Mouse (Mus musculus) CH12F3 (cell line): ENCODE data around the gene Ebf4.

Experiments
- in situ Hi-C: fragments of 300-500 bp; cut with MboI; formaldehyde crosslinking; loops from 2 replicates; pipeline ENCODE4 v1.14.3; 2020; ENCODE audit warnings: low sequenced_read_pairs

Ebf4 gene

GRCm38 (mm10) chr2:130294936-130295277, at the start of gene Ebf4:
Gene Ebf4 (plus strand): TSS chr2:130295169.
- in situ Hi-C loops: no loop called here

DNA sequence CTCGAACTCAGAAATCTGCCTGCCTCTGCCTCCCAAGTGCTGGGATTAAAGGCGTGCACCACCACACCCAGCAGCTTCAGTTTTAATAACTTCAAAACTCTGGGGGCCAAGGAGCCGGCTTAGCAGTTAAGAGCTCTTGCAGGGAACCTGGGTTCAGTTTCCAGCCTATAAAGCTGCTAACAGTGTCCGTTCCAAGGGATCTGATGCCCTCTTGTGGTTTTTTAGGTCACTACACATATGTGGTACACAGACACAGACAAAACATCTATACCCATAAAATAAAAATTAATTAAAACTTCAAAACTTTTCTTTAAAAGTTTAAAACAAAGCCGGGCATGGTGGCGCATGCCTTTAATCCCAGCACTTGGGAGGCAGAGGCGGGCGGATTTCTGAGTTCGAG, 48.1 kb upstream of the Ebf4 start:
- in situ Hi-C loops: no loop called here

DNA sequence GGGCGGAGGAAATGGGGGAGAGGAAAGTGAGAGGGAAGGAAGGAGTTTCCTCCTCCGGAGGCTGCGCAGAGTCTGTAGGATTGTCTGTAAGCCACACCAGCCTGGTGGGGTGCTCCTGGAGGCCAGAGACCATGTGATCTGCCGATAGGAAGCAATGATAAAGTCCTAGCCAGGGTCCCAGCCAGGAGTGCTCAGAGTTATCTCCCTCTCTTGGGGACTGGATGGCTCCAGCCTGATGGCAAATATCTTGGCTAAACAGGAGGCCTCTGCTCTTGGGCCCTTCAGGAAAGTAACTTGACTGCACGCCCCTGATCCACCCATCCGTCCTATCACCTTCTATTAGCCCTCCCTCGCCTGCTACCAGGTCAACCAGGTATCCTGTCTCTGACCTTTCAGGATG, 46.7 kb upstream of the Ebf4 start:
- in situ Hi-C loops: no loop called here

DNA sequence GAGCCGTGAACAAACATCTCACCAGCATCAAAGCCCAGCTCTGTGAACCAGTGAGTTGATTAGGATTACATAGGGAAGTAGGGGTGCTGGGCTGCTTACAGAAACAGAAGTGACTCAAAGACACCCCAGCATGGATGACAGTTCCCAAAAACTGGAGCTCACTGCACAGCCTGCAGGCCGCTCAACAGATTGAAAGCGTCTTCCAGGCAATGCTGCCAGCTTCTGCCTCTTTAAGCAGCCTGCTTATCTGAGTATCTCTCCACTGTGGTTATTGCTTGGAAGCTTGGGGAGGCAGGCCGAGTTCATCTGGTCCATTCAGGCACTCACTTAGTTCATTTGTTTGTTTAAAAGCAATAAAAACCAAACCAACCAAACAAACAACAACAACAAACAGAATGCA, 38.2 kb upstream of the Ebf4 start:
- in situ Hi-C loops: no loop called here

DNA sequence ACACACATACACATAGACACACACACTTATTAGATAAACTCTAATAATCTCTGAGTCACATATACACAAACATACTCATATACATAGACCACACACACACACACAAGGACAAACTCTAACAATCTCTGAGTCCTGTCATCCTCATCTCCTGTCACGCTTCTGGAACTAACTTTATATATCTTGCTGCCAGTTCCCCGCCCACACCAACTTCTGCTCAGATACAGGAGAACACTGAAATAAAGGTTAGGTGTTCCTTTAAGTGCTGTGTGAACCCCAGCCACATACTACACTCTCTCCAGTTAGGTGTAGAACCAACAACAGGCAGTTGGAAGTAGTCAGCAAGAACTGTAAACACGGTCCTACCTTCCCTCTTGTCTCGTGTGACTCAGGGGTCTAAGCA, 34.1 kb upstream of the Ebf4 start:
- in situ Hi-C loops: no loop called here

- in situ Hi-C loops: no loop called here
These were observed 33.1 kb upstream of the Ebf4 start for GRCm38 (mm10) chr2:130261914-130262313.

DNA sequence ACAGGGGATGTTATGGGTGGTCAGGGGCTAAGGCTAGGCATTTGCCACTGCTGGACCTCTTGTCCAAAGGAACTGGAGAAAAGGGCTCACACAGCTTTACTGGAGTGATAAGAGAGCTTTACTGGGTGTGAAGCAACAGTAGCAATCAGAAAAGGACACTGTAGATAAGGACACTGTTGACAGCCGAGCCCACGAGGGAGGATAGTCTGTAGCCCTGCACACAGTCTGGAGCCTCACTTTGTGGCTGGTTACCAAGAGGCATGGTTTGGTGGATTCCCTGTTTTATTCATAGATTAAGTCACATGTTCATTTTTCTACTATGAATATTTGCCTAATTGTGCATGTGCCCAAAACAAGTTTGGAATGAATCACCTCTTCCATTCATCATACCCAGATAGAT, 32.6 kb upstream of the Ebf4 start:
- in situ Hi-C loops: no loop called here

DNA sequence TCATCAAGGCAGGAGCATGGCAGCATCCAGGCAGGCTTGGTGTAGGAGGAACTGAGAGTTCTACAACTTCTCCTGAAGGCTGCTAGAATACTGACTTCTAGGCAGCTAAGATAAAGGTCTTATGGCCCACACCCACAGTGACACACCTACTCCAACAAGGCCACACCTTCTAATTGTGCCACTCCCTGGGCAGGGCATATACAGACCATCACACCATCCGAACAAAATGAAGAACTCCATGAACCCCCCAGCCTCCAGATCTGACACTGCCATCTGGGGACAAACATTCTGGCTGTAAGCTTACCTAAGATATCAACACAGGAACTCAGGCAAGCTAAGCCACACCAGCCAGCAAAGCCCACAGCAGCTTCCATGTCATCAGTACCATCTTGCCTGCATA, 29.4 kb upstream of the Ebf4 start:
- in situ Hi-C loops: no loop called here

DNA sequence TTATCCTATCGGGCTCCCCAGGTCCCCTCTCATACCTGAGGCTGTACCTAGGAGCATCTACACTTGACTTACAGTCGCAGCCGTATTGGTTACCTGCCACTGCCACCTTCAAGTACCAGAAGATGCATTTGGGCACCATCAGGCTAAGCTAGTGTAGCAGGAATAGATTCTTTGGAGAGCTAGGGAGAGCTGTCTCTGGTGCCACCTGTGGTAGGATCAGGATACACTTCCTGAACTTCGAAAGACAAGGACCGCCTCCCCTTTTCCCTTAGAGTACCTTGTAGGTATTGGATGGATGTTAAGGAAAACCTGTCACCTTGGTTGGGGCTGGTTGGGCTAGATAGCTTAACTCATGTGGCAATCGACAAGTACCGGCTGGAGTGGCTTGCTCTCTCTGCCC, 26.9 kb upstream of the Ebf4 start:
- in situ Hi-C loops: no loop called here

DNA sequence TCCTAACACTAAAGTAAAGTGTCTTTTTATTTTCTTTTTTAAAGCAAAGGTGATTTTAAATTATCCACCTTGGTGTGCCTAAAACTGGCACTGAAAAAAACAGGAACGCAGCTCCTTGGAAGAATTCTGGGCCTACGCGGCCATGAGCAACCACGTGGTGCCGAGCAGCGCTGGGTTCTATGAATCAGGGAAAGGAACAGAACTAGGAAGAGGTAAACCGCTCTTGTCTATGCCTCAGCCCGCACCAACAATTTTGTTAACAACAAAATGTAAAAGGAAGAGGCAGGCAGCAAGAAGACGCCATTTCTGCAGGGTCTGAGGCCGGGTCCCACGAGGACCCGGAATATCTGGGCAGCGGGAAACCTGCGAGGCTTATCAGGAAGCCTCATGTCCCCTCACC, 21.2 kb upstream of the Ebf4 start:
- in situ Hi-C loops: no loop called here

- in situ Hi-C loops: no loop called here
These were observed 20.7 kb upstream of the Ebf4 start, which contains the start of gene Nop56 for GRCm38 (mm10) chr2:130274149-130274861. Gene Nop56 (plus strand): TSS chr2:130274430.

- in situ Hi-C loops: no loop called here
These were observed 20.1 kb upstream of the Ebf4 start for GRCm38 (mm10) chr2:130274862-130275261.

DNA sequence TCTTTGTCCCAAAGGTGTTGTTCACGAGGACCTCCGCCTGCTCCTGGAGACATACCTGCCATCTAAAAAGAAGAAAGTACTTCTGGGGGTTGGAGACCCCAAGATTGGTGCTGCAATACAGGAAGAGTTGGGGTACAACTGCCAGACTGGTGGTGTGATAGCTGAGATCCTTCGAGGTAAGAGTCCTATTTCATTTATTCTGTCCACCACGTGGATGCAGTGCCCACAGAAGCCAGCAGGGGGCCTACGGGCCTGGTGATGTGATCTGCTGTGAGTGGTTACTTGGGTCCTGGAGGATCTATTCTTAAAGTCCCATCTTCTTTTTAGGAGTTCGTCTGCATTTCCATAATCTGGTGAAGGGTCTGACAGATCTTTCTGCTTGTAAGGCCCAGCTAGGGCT, 19.3 kb upstream of the Ebf4 start:
- in situ Hi-C loops: no loop called here

GRCm38 (mm10) chr2:130279600-130280091, 15.3 kb upstream of the Ebf4 start:
- in situ Hi-C loops: no loop called here

DNA sequence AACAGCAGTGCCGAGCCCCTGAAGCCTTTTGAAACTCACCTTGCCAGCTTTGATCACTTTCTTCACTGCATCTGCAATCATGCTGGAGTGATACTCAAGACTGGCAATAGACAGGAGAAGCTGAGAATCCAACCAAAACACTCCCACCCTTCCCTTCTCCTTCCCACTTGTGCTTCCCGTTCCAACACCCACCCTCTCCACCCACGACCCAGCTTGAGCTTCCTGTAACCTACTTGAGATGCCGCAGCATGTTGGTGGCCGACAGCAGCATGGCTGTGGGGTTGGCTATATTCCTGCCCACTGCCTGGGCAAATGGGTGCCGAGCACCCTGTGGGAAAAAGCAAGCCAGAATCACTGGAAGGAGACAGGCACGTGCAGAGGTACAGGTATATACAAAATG, 14.7 kb upstream of the Ebf4 start:
- in situ Hi-C loops: no loop called here

GRCm38 (mm10) chr2:130280818-130281217, 14.2 kb upstream of the Ebf4 start:
- in situ Hi-C loops: no loop called here

- in situ Hi-C loops: no loop called here
These were observed 10.9 kb upstream of the Ebf4 start, which contains the start of gene Idh3b for GRCm38 (mm10) chr2:130283854-130284654. Gene Idh3b (minus strand): TSS chr2:130284547.

DNA sequence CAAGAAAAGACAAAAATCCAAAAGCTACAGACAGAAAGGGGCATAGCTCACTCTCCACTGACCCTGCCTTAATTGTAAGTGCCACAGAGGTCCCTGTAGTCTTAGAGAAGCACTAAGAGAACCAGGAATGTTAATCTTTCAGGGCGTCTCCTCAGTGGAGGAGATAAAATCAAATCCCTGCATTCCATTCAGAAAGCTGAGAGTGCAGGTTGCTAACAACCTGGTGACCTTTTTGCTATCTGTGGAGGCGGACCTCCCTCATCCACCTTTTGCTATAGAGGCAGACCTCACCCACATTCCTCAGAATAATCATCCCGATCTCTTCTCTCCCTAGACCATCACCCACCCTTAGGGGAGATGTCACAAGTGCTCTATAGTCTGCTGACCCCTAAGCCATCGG, 5.9 kb upstream of the Ebf4 start:
- in situ Hi-C loops: no loop called here

DNA sequence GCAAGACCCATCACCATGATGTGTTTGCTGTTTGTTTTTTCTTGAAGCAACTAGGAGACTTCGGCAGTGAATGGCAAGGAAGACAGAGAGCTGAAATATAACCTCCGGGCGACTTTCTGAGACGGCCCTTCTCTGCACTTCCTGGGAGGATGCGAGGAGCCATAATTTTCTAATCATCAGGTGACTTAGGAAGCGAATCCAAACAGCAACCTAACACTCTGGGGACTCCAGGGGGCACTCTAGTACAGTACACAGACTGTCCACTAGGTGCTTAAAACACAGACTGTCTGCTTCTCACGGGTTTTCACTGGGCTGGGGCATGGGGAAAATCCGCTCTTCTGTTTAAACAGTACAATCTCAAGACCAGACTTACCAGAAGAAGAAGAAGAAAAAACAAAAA, 3.5 kb upstream of the Ebf4 start:
- in situ Hi-C loops: no loop called here

DNA sequence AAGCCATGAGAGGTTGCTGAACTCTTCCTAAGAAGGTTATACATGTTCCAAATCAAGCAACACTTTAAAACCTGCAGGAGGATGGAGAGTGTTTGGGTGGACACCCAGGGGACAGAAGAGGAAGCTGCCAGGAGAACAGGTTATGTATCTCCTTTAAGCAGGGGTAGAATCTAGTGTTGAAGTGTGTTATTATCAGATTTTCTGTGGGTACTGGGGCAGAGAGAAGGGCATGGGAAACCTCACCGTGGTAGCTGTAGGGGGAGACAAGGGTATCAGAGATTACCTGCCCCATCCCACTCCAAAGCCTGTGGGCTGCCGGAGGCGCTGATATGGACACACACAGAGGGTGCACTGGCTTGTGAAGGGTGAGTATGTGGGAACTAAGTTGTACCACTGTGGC, 2.0 kb upstream of the Ebf4 start:
- in situ Hi-C loops: no loop called here

- in situ Hi-C loops: no loop called here
These were observed 1.5 kb upstream of the Ebf4 start for GRCm38 (mm10) chr2:130293486-130293885.

DNA sequence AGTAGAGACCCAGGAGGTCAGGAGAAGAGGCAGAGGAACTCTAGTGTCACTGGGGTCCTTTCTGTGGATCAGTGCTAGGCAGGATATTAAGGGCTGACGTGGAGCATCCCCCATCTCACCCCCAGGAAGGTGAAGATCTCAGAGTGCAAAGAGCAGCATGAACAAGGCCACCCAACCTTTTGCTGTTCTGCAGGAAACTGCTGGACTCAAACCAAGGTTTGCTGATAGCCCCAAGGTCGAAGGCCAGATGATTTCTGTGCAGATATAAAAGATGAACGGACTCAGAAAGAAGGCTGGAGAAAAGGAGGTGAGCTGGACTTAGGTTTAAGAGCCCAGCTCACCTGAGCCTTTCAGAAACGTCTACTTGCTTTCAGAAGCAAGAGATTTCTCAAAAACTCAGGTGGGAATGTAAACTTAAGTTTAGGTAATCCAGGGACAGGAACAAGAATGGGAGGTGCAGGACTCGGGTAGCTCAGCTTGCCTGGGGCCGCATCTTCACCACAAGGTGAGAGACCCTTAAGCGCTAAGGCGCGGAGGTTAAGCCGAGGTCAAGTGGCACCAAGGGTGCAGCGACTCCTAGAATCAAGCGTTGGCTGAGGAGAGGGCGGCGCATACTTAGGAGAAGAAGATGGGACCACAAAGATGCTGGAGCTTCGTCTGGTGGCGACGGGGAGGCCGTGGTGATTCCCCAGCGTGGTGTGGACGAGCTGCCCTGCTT, 592 bp upstream of the Ebf4 start:
- in situ Hi-C loops: no loop called here
